Comparison of ENCODE assay signal across 9 mouse cellular contexts in genomic region chr13:111904616-111905212, GRCm38 (mm10).
DNase-seq lines count a peak whose midpoint lies in the region; ATAC-seq and TF ChIP-seq lines count a peak whose summit lies in the region.
"Had no signal": no experiment of that assay in that cellular context is flagged by ENCODE, and none has a peak within 500 bp of the region (broad histone marks: within the 10 kb centered on the region; RNA-seq: fewer than 3 reads in every experiment).

No protein-coding gene starts in this region.

- peak; percentile 13 for DNase-seq in lung, postnatal 0 days (ENCODE audit: low spot score)
- no peak for DNase-seq in lung, postnatal 14 days
- peak; percentile 66 for DNase-seq in embryo, embryonic 11 days
- peak; percentile 23 for DNase-seq in heart, postnatal 0 days (ENCODE audit: low spot score)
- peak; percentile 82 to 93 for DNase-seq in left cerebral cortex, adult 9 months (ENCODE audit: low spot score in 2 of 2)
- no peak for DNase-seq in thymus, postnatal 14 days
- DNase-seq in urinary bladder, postnatal 36 days (ENCODE audit: low spot score in 2 of 2), result no peak

- no peak overlapping the region; the same call in 1 of the 2 replicates for H3K4me2 ChIP-seq in lung, postnatal 0 days (replicated peaks; ENCODE audit: low read depth, low read length)
- peak overlapping the region; percentile 32 for H3K4me2 ChIP-seq in heart, postnatal 0 days (ENCODE audit: low read depth, low read length)
- H3K4me2 ChIP-seq in midbrain, embryonic 16.5 days (ENCODE audit: low read length), result peak overlapping the region; percentile 43

- no peaks in the 10 kb centered on the region for H3K27me3 ChIP-seq in lung, postnatal 0 days (replicated peaks; ENCODE audit: insufficient read depth, low read length)
- H3K27me3 ChIP-seq in heart, postnatal 0 days (ENCODE audit: control insufficient read depth, insufficient read depth, low read length), result no peaks in the 10 kb centered on the region
- no peaks in the 10 kb centered on the region for H3K27me3 ChIP-seq in midbrain, embryonic 16.5 days (ENCODE audit: control insufficient read depth, insufficient read depth, low read depth, low read length)

- no peaks in the 10 kb centered on the region for H3K4me1 ChIP-seq in lung, postnatal 0 days (ENCODE audit: insufficient read depth, low read depth, low read length)
- no peaks in the 10 kb centered on the region for H3K4me1 ChIP-seq in heart, postnatal 0 days (ENCODE audit: control insufficient read depth, insufficient read depth)
- H3K4me1 ChIP-seq in midbrain, embryonic 16.5 days (ENCODE audit: control insufficient read depth, insufficient read depth, low read length), result peaks cover 4% of the 10 kb centered on the region; the same call in 1 of the 2 replicates

- no peak for ATAC-seq in lung, postnatal 0 days
- peak; percentile 57 for ATAC-seq in heart, postnatal 0 days (ENCODE audit: insufficient read depth, low read depth)
- peak; percentile 84 for ATAC-seq in midbrain, embryonic 16.5 days

- H3K36me3 ChIP-seq in lung, postnatal 0 days (ENCODE audit: insufficient read depth, low read length), result no peaks in the 10 kb centered on the region
- no peaks in the 10 kb centered on the region for H3K36me3 ChIP-seq in heart, postnatal 0 days (replicated peaks; ENCODE audit: control insufficient read depth, insufficient read depth, low read length)
- H3K36me3 ChIP-seq in midbrain, embryonic 16.5 days (ENCODE audit: control insufficient read depth, insufficient read depth, low read length), result no peaks in the 10 kb centered on the region

- TF ChIP-seq EP300 in lung, postnatal 0 days (IDR thresholded peaks at IDR 0.05), result no peak
- no peak for TF ChIP-seq EP300 in heart, postnatal 0 days (IDR thresholded peaks at IDR 0.05; ENCODE audit: low read depth)

- no peak overlapping the region for H3K27ac ChIP-seq in lung, postnatal 0 days (ENCODE audit: low read length)
- H3K27ac ChIP-seq in heart, postnatal 0 days (ENCODE audit: low read depth), result 0 out of 2 replicates have a peak overlapping the region, but pooled peaks have one; percentile 36
- H3K27ac ChIP-seq in midbrain, embryonic 16.5 days (ENCODE audit: low read length), result peak overlapping the region; percentile 59

- TF ChIP-seq CTCF in lung, postnatal 0 days (IDR thresholded peaks at IDR 0.05), result no peak
- TF ChIP-seq CTCF in heart, postnatal 0 days (IDR thresholded peaks at IDR 0.05; ENCODE audit: low read depth), result no peak

- WGBS in lung, postnatal 0 days, result 37% methylated on average over 15 of the region's 17 CpGs
- 16% methylated on average over 15 of the region's 17 CpGs for WGBS in heart, postnatal 0 days
- 10% methylated on average over 15 of the region's 17 CpGs for WGBS in midbrain, embryonic 16.5 days

- no peaks in the 10 kb centered on the region for H3K9me3 ChIP-seq in lung, postnatal 0 days (ENCODE audit: low read length)
- no peaks in the 10 kb centered on the region for H3K9me3 ChIP-seq in heart, postnatal 0 days (replicated peaks; ENCODE audit: control insufficient read depth, low read length)
- no peaks in the 10 kb centered on the region for H3K9me3 ChIP-seq in midbrain, embryonic 16.5 days (replicated peaks; ENCODE audit: control insufficient read depth, low read length, poor library complexity, severe bottlenecking)

- H3K4me3 ChIP-seq in lung, postnatal 0 days (ENCODE audit: low read depth, low read length), result no peak overlapping the region
- H3K4me3 ChIP-seq in heart, postnatal 0 days (ENCODE audit: low read depth, low read length), result 0 out of 2 replicates have a peak overlapping the region, but pooled peaks have one; percentile 8
- peak overlapping the region; percentile 13; the same call in 1 of the 2 replicates for H3K4me3 ChIP-seq in midbrain, embryonic 16.5 days (ENCODE audit: low read depth, low read length)
- H3K4me3 ChIP-seq: myocyte had no signal

- H3K9ac ChIP-seq in lung, postnatal 0 days (replicated peaks; ENCODE audit: low read depth), result no peak overlapping the region
- H3K9ac ChIP-seq in heart, postnatal 0 days (replicated peaks; ENCODE audit: low read depth, low read length), result no peak overlapping the region
- H3K9ac ChIP-seq in midbrain, embryonic 16.5 days (ENCODE audit: low read depth, low read length), result peak overlapping the region; percentile 7; the same call in 1 of the 2 replicates

Comparison
In these comparisons a context has a peak if more than half of its experiments do, and no peak if none do; other contexts are left out.
1. DNase-seq: peak in lung, postnatal 0 days (single experiment), embryo, embryonic 11 days (single experiment), heart, postnatal 0 days (single experiment) and left cerebral cortex, adult 9 months (2 of 2); none in lung, postnatal 14 days (single experiment), thymus, postnatal 14 days (single experiment) and urinary bladder, postnatal 36 days (0 of 2).